Mouse (Mus musculus) midbrain, embryonic 12.5 days (tissue): ENCODE measurements around the gene Tspan32. TPM values are rescaled to one million over a fixed set of nuclear protein-coding genes. Genes with fewer than 3 reads are reported as not detected.

Source experiments
- ATAC-seq: fragments of 200-750 bp; cut with Nextera tagmentation; 2 replicates; pipeline ENCODE4 v1.8.0; 2017; ENCODE audit warnings: low read depth, moderate TSS enrichment, moderate library complexity; ENCODE audit not compliant: low FRiP score
- H3K27ac ChIP-seq: fragments of 300-500 bp; sonication (generic); replicated peaks from 2 replicates; pipeline ENCODE4 v1.5.1; 2016; ENCODE audit warnings: mild to moderate bottlenecking
- H3K27me3 ChIP-seq: fragments of 300-500 bp; sonication (generic); 2 replicates; pipeline ENCODE4 v1.6.1; 2016; ENCODE audit warnings: mild to moderate bottlenecking
- H3K36me3 ChIP-seq: fragments of 300-500 bp; sonication (generic); 2 replicates; pipeline ENCODE4 v1.6.1; 2016
- H3K4me1 ChIP-seq: fragments of 300-500 bp; sonication (generic); 2 replicates; pipeline ENCODE4 v1.6.1; 2016
- H3K4me2 ChIP-seq: fragments of 300-500 bp; sonication (generic); replicated peaks from 2 replicates; pipeline ENCODE4 v1.6.1; 2016; ENCODE audit warnings: mild to moderate bottlenecking, moderate library complexity
- H3K4me3 ChIP-seq: fragments of 300-500 bp; sonication (generic); 2 replicates; pipeline ENCODE4 v1.5.1; 2016; ENCODE audit warnings: mild to moderate bottlenecking
- H3K9ac ChIP-seq: fragments of 300-500 bp; sonication (generic); replicated peaks from 2 replicates; pipeline ENCODE4 v1.6.1; 2016; ENCODE audit warnings: mild to moderate bottlenecking, moderate library complexity
- H3K9me3 ChIP-seq: fragments of 300-500 bp; sonication (generic); 2 replicates; pipeline ENCODE4 v1.6.1; 2016; ENCODE audit warnings: mild to moderate bottlenecking
- WGBS: fragments of 180-500 bp; shearing (Covaris S2); methylation state at CpG from one replicate; pipeline ENCODE4 v1.1.7; 2016; 5-methylcytosine and 5-hydroxymethylcytosine counted together
- polyA plus RNA-seq: library from polyadenylated mRNA; unstranded; fragments of >200 nt; fragmentation: Nextera tagmentation; extraction: Ambion mirVana; gene quantifications from 2 replicates; pipeline ENCODE4 v1.2.1, GENCODE M21; 2016

The Tspan32 gene
- polyA plus RNA-seq, 1 experiment from 2014 or later: 1.5 TPM

- H3K27ac ChIP-seq: peak overlapping the region; percentile 94
- no peak for ATAC-seq
- peaks cover 30% of the 10 kb centered on the region for H3K4me1 ChIP-seq
- peak overlapping the region; percentile 64 for H3K4me2 ChIP-seq
- peak overlapping the region; percentile 65; the same call in 1 of the 2 replicates for H3K9ac ChIP-seq
- H3K36me3 ChIP-seq: peaks cover 53% of the 10 kb centered on the region
- no peaks in the 10 kb centered on the region for H3K27me3 ChIP-seq
- peak overlapping the region; percentile 64 for H3K4me3 ChIP-seq
- no peaks in the 10 kb centered on the region for H3K9me3 ChIP-seq
- WGBS: 85% methylated on average over 3 of the region's 3 CpGs
These were observed 63.1 kb downstream of the Tspan32 start for GRCm38 (mm10) chr7:143067897-143068296.

- 46% methylated on average over 13 of the region's 13 CpGs for whole genome bisulfite sequencing
These were observed 63.6 kb downstream of the Tspan32 start for GRCm38 (mm10) chr7:143068316-143068881.

GRCm38 (mm10) chr7:143068882-143069591 is 64.2 kb downstream of the Tspan32 start, which contains the start of gene Tssc4:
Tssc4 (plus strand) TSS chr7:143069249.
- peaks cover 30% of the 10 kb centered on the region for H3K4me1 ChIP-seq
- peaks cover 41% of the 10 kb centered on the region for H3K36me3 ChIP-seq
- H3K4me3 ChIP-seq: peak within 1 kb of the TSS; percentile 64
- no peaks in the 10 kb centered on the region for H3K9me3 ChIP-seq
- no peaks in the 10 kb centered on the region for H3K27me3 ChIP-seq
- peak within 1 kb of the TSS; percentile 85 for H3K9ac ChIP-seq
- ATAC-seq: peak; percentile 96
- H3K27ac ChIP-seq: peak within 1 kb of the TSS; percentile 94
- H3K4me2 ChIP-seq: peak within 1 kb of the TSS; percentile 100
- WGBS: under 1% methylated on average over 51 of the region's 51 CpGs

More at GRCm38 (mm10) chr7:143068316-143068881, 63.6 kb downstream of the Tspan32 start:
- H3K27me3 ChIP-seq: no peaks in the 10 kb centered on the region
- ATAC-seq: peak; percentile 1; the same call in 1 of the 2 replicates
- H3K4me1 ChIP-seq: peaks cover 30% of the 10 kb centered on the region
- peaks cover 48% of the 10 kb centered on the region for H3K36me3 ChIP-seq
- peak overlapping the region; percentile 94 for H3K27ac ChIP-seq
- peak overlapping the region; percentile 64 for H3K4me3 ChIP-seq
- H3K9me3 ChIP-seq: no peaks in the 10 kb centered on the region
- H3K4me2 ChIP-seq: peak overlapping the region; percentile 64
- peak overlapping the region; percentile 65 for H3K9ac ChIP-seq

Other genes with a start within 250 kb of the Tspan32 start
- gene Th, start 73.9 kb upstream of the Tspan32 start, polyA plus RNA-seq: 16.2 and 28.5 TPM in 2 replicates
- gene Ascl2, start 35.8 kb upstream of the Tspan32 start, polyA plus RNA-seq: 0.40 TPM in 1 of 2 replicates, not detected in the other
- 214 and 228 TPM in 2 replicates for gene Cd81, start 47.7 kb downstream of the Tspan32 start, polyA plus RNA-seq
- gene Tssc4, start 64.2 kb downstream of the Tspan32 start, polyA plus RNA-seq: 95.1 and 111 TPM in 2 replicates
- gene Trpm5, start 89.6 kb downstream of the Tspan32 start, polyA plus RNA-seq: 0.94 and 1.7 TPM in 2 replicates
- 0.98 and 2.0 TPM in 2 replicates for gene Kcnq1, start 101.3 kb downstream of the Tspan32 start, polyA plus RNA-seq